Mouse (Mus musculus) forebrain, embryonic 11.5 days (tissue): ENCODE data around the gene Folr1. TPM values are rescaled to one million over a fixed set of nuclear protein-coding genes. Genes with fewer than 3 reads are reported as not detected.

Experiments used
- ATAC-seq: fragments of 200-750 bp; cut with Nextera tagmentation; replicated peaks from 2 replicates; pipeline ENCODE4 v1.8.0; 2017; ENCODE audit warnings: moderate TSS enrichment; ENCODE audit not compliant: low FRiP score
- DNase-seq: peaks from one replicate; pipeline ENCODE4 v3.0.0-alpha.2; 2017; ENCODE audit warnings: low spot score
- H3K27ac ChIP-seq: fragments of 300-500 bp; sonication (generic); 2 replicates; pipeline ENCODE4 v1.5.1; 2014; ENCODE audit warnings: low read depth, low read length
- H3K27me3 ChIP-seq: fragments of 300-500 bp; sonication (generic); 2 replicates; pipeline ENCODE4 v1.6.1; 2014; ENCODE audit warnings: mild to moderate bottlenecking, low read length, mixed read lengths; ENCODE audit not compliant: control insufficient read depth, insufficient read depth
- H3K36me3 ChIP-seq: fragments of 300-500 bp; sonication (generic); 2 replicates; pipeline ENCODE4 v1.6.1; 2014; ENCODE audit warnings: mild to moderate bottlenecking, low read length, moderate library complexity, mixed read lengths; ENCODE audit not compliant: control insufficient read depth, insufficient read depth
- H3K4me1 ChIP-seq: fragments of 300-500 bp; sonication (generic); replicated peaks from 2 replicates; pipeline ENCODE4 v1.6.1; 2014; ENCODE audit warnings: low read length, mixed read lengths; ENCODE audit not compliant: control insufficient read depth, insufficient read depth
- H3K4me2 ChIP-seq: fragments of 300-500 bp; sonication (generic); 2 replicates; pipeline ENCODE4 v1.6.1; 2014; ENCODE audit warnings: low read depth, mild to moderate bottlenecking, low read length, moderate library complexity, mixed read lengths; ENCODE audit not compliant: severe bottlenecking
- H3K4me3 ChIP-seq: fragments of 300-500 bp; sonication (generic); 2 replicates; pipeline ENCODE4 v1.5.1; 2014; ENCODE audit warnings: low read depth, low read length
- H3K9ac ChIP-seq: fragments of 300-500 bp; sonication (generic); 2 replicates; pipeline ENCODE4 v1.6.1; 2014; ENCODE audit warnings: low read length
- H3K9me3 ChIP-seq: fragments of 300-500 bp; sonication (generic); 2 replicates; pipeline ENCODE4 v1.6.1; 2016; ENCODE audit warnings: low read length, mixed read lengths; ENCODE audit not compliant: control insufficient read depth
- WGBS: fragments of 180-500 bp; shearing (Covaris S2); extraction: QIAGEN DNeasy Blood & Tissue Kit; methylation state at CpG from one replicate; pipeline ENCODE4 v1.1.7; 2014; 5-methylcytosine and 5-hydroxymethylcytosine counted together
- polyA plus RNA-seq: library from polyadenylated mRNA; unstranded; fragments of >200 nt; fragmentation: Nextera tagmentation; extraction: Ambion mirVana; gene quantifications from 2 replicates; pipeline ENCODE4 v1.2.1, GENCODE M21; 2014

The Folr1 gene
- polyA plus RNA-seq, 1 experiment from 2014 or later: 11.4 TPM

DNA sequence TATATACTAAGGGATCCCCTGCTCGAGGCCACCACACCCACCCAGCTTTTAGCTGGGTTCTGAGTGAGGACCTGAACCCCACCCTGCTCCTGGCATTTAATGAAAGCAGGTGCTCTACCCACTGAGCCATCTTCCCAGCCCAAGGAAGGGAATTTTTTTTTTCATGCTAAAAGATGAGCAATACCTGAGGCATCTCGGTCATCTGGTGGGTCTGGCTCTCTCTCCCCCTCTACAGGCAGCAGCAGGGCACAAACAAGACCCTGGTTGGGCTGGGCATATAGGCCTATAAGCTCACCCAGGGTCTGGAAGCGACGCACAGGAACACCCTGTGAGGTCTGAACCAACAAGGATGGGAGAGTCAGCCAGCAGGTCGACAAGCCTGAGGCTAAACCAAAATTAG, 37.2 kb downstream of the Folr1 start:
- H3K4me2 ChIP-seq: no peak overlapping the region
- 71% methylated on average over 5 of the region's 5 CpGs for WGBS
- no peak overlapping the region for H3K27ac ChIP-seq
- ATAC-seq: no peak
- peaks cover 22% of the 10 kb centered on the region; the same call in 1 of the 2 replicates for H3K36me3 ChIP-seq
- H3K27me3 ChIP-seq: no peaks in the 10 kb centered on the region
- H3K4me3 ChIP-seq: no peak overlapping the region
- no peak overlapping the region for H3K9ac ChIP-seq
- DNase-seq: no peak
- no peaks in the 10 kb centered on the region for H3K9me3 ChIP-seq
- peaks cover 20% of the 10 kb centered on the region for H3K4me1 ChIP-seq

DNA sequence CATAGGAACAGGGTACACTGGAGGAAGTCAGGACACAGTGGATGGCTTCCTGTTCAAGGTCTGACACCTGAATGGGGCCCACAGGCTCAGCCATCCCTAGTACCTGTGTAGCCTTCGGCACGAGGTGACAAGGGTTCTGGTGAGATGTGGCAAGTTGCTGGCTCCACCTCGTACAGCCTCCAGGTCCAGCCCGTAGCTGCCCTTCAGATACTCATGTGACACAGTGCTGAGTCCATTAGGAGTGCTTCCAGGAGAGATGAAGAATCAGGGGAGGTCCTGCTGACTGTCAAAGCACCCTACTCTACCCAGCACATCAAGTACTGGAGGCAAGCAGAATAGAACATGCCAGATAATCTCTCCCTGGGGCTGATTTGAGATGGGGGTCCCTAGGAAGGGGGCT, 38.2 kb downstream of the Folr1 start:
- no peak for ATAC-seq

DNA sequence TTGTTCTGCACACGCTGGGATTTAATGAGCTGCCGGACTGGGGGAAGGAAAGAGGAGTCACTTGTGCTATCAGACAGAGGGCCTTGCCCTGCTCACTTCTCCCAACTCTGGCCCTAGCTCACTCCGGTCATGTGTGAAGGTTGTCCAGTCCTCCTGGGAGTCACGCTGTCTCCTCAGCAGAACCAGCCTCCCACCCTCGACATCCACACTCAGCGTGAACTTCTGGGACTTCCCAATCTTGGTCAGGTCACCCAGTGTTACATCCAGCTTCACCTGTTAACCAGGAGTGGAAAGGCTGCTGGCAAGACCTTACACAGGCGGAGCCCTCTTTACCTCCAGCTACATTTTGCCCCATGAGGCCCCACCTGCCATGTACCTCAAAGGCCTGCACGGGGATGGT, 39.2 kb downstream of the Folr1 start:
- Histone ChIP-seq H3K9me3 (no peaks in the 10 kb centered on the region), H3K36me3 (peaks cover 25% of the 10 kb centered on the region; the same call in 1 of the 2 replicates), H3K27me3 (no peaks in the 10 kb centered on the region), H3K4me2 (no peak overlapping the region), H3K9ac (no peak overlapping the region), H3K4me3 (no peak overlapping the region), H3K27ac (no peak overlapping the region), H3K4me1 (peaks cover 20% of the 10 kb centered on the region)
- no peak for DNase-seq
- WGBS: 93% methylated on average over 8 of the region's 8 CpGs
- ATAC-seq: no peak

More for the DNA sequence above, 38.2 kb downstream of the Folr1 start:
- Histone ChIP-seq H3K9me3 (no peaks in the 10 kb centered on the region), H3K4me1 (peaks cover 20% of the 10 kb centered on the region), H3K4me2 (no peak overlapping the region), H3K27ac (no peak overlapping the region), H3K4me3 (no peak overlapping the region), H3K36me3 (peaks cover 23% of the 10 kb centered on the region; the same call in 1 of the 2 replicates), H3K9ac (no peak overlapping the region), H3K27me3 (no peaks in the 10 kb centered on the region)
- 90% methylated on average over 4 of the region's 4 CpGs for WGBS
- DNase-seq: no peak

DNA sequence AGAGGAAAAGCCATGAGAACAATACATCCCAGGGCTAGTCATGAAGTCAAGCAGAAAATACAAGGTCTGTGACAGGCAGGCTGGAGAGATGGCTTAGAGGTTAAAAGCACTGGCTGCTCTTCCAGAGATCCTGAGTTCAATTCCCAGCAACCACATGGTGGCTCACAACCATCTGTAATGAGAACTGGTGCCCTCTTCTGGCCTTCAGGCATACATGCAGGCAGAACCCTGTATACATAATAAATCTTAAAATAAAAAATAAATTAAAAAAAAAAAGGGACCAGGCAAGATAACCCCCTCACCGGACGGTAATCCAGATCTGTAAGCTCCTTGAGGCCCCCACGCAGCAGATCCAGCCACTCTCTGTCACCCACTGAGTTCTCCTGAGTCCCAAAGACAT, 40.2 kb downstream of the Folr1 start:
- H3K4me1 ChIP-seq: peaks cover 16% of the 10 kb centered on the region
- peaks cover 29% of the 10 kb centered on the region; the same call in 1 of the 2 replicates for H3K36me3 ChIP-seq
- H3K9ac ChIP-seq: no peak overlapping the region
- DNase-seq (no peak), ATAC-seq (no peak)
- 97% methylated on average over 3 of the region's 3 CpGs for WGBS
- H3K4me2 ChIP-seq: no peak overlapping the region
- H3K4me3 ChIP-seq: no peak overlapping the region
- no peaks in the 10 kb centered on the region for H3K27me3 ChIP-seq
- H3K27ac ChIP-seq: no peak overlapping the region
- H3K9me3 ChIP-seq: no peaks in the 10 kb centered on the region

GRCm38 (mm10) chr7:101823758-101824630, 46.6 kb downstream of the Folr1 start:
- WGBS: 82% methylated on average over 18 of the region's 18 CpGs
- DNase-seq: no peak
- Histone ChIP-seq H3K4me3 (no peak overlapping the region), H3K9ac (no peak overlapping the region), H3K27ac (no peak overlapping the region), H3K27me3 (peaks cover 36% of the 10 kb centered on the region), H3K9me3 (no peaks in the 10 kb centered on the region), H3K36me3 (peaks cover 9% of the 10 kb centered on the region; the same call in 1 of the 2 replicates), H3K4me1 (peaks cover 17% of the 10 kb centered on the region), H3K4me2 (no peak overlapping the region)
- ATAC-seq: no peak

- no peaks in the 10 kb centered on the region for H3K9me3 ChIP-seq
- ATAC-seq (peak; percentile 24; the same call in 1 of the 2 replicates), DNase-seq (peak; percentile 76)
- no peak overlapping the region for H3K9ac ChIP-seq
- peaks cover 9% of the 10 kb centered on the region; the same call in 1 of the 2 replicates for H3K36me3 ChIP-seq
- no peak overlapping the region for H3K4me3 ChIP-seq
- no peak overlapping the region for H3K4me2 ChIP-seq
- H3K4me1 ChIP-seq: peaks cover 19% of the 10 kb centered on the region
- 24% methylated on average over 32 of the region's 32 CpGs for WGBS
- no peak overlapping the region for H3K27ac ChIP-seq
- peaks cover 45% of the 10 kb centered on the region for H3K27me3 ChIP-seq
Observed at GRCm38 (mm10) chr7:101822836-101823757, 47.5 kb downstream of the Folr1 start.

- H3K27ac ChIP-seq: peak overlapping the region; percentile 31; the same call in 1 of the 2 replicates
- peak; percentile 84 for DNase-seq
- ATAC-seq: peak; percentile 80
- peak overlapping the region; percentile 66 for H3K9ac ChIP-seq
- peaks cover 24% of the 10 kb centered on the region for H3K4me1 ChIP-seq
- peak overlapping the region; percentile 84 for H3K4me2 ChIP-seq
- WGBS: under 1% methylated on average over 68 of the region's 71 CpGs
- peak overlapping the region; percentile 38 for H3K4me3 ChIP-seq
- H3K36me3 ChIP-seq: peaks cover 6% of the 10 kb centered on the region; the same call in 1 of the 2 replicates
- H3K27me3 ChIP-seq: peaks cover 58% of the 10 kb centered on the region
- no peaks in the 10 kb centered on the region for H3K9me3 ChIP-seq
Observed at GRCm38 (mm10) chr7:101821571-101822501, 48.8 kb downstream of the Folr1 start.
